In genomic region chr11:98746855-98747693, GRCm38 (mm10) we compare ENCODE assay signal across 8 mouse cellular contexts. TPM values are rescaled to one million over a fixed set of nuclear protein-coding genes. Genes with fewer than 3 reads are reported as not detected.
A peak's percentile ranks its signal among the peaks of the same experiment; 100 is the strongest.
DNase-seq lines count a peak whose midpoint lies in the region; ATAC-seq and TF ChIP-seq lines count a peak whose summit lies in the region.

No protein-coding gene starts in this region.

- no peaks in the 10 kb centered on the region for H3K27me3 ChIP-seq in forebrain, embryonic 16.5 days (replicated peaks; ENCODE audit: control insufficient read depth, insufficient read depth, low read length)
- H3K27me3 ChIP-seq in liver, postnatal 0 days (ENCODE audit: insufficient read depth, low read length), result no peaks in the 10 kb centered on the region
- H3K27me3 ChIP-seq in neural tube, embryonic 12.5 days (replicated peaks), result no peaks in the 10 kb centered on the region

- no peak for TF ChIP-seq EP300 in liver, postnatal 0 days (IDR thresholded peaks at IDR 0.05; ENCODE audit: low read depth)

- no peaks in the 10 kb centered on the region for H3K36me3 ChIP-seq in forebrain, embryonic 16.5 days (ENCODE audit: control insufficient read depth, insufficient read depth)
- H3K36me3 ChIP-seq in liver, postnatal 0 days (replicated peaks; ENCODE audit: insufficient read depth, low read length), result no peaks in the 10 kb centered on the region
- no peaks in the 10 kb centered on the region for H3K36me3 ChIP-seq in neural tube, embryonic 12.5 days

- H3K9ac ChIP-seq in forebrain, embryonic 16.5 days (replicated peaks; ENCODE audit: low read depth, low read length), result peak overlapping the region; percentile 57
- H3K9ac ChIP-seq in liver, postnatal 0 days (replicated peaks), result peak overlapping the region; percentile 55
- H3K9ac ChIP-seq in neural tube, embryonic 12.5 days, result peak overlapping the region; percentile 30

- peak overlapping the region; percentile 96 for H3K4me2 ChIP-seq in forebrain, embryonic 16.5 days (ENCODE audit: low read length)
- peak overlapping the region; percentile 73 for H3K4me2 ChIP-seq in liver, postnatal 0 days (ENCODE audit: low read depth, low read length)
- peak overlapping the region; percentile 77 for H3K4me2 ChIP-seq in neural tube, embryonic 12.5 days (replicated peaks)

- DNase-seq in Muller cell, postnatal 12 days (ENCODE audit: inconsistent ontology term), result peak; percentile 75
- DNase-seq in heart, postnatal 36 days, result peak; percentile 75 to 82
- DNase-seq in layer of hippocampus, adult 18-20 months (ENCODE audit: low spot score in 2 of 2), result peak; percentile 95 to 98
- DNase-seq in liver, postnatal 0 days, result peak; percentile 76
- DNase-seq in thymus, postnatal 36 days, result peak; percentile 78 to 84

- H3K27ac ChIP-seq in forebrain, embryonic 16.5 days (ENCODE audit: low read length), result peak overlapping the region; percentile 96
- H3K27ac ChIP-seq in liver, postnatal 0 days (ENCODE audit: low read depth), result peak overlapping the region; percentile 61
- peak overlapping the region; percentile 83 for H3K27ac ChIP-seq in neural tube, embryonic 12.5 days

- intact Hi-C loops in heart, postnatal 36 days (cut with DNase I), result no loop called here

- H3K4me1 ChIP-seq in forebrain, embryonic 16.5 days (replicated peaks; ENCODE audit: control insufficient read depth, insufficient read depth, low read length), result peaks cover 91% of the 10 kb centered on the region
- peaks cover 83% of the 10 kb centered on the region for H3K4me1 ChIP-seq in liver, postnatal 0 days (ENCODE audit: insufficient read depth)
- H3K4me1 ChIP-seq in neural tube, embryonic 12.5 days, result peaks cover 97% of the 10 kb centered on the region

- ATAC-seq in cerebellum, adult (ENCODE audit: insufficient number of reproducible peaks, low FRiP score, low TSS enrichment), result peak; percentile 31; the same call in 1 of the 2 replicates
- ATAC-seq in forebrain, embryonic 16.5 days, result peak; percentile 81
- peak; percentile 66 for ATAC-seq in liver, postnatal 0 days
- peak; percentile 34; the same call in 1 of the 2 replicates for ATAC-seq in neural tube, embryonic 12.5 days (ENCODE audit: low FRiP score, low read depth)

- no peak for TF ChIP-seq CTCF in liver, postnatal 0 days (IDR thresholded peaks at IDR 0.05; ENCODE audit: low read depth)

- WGBS in forebrain, embryonic 16.5 days, result 8% methylated on average over 19 of the region's 19 CpGs
- WGBS in liver, postnatal 0 days (ENCODE audit: insufficient replicate concordance), result 1% methylated on average over 19 of the region's 19 CpGs
- 7% methylated on average over 19 of the region's 19 CpGs for WGBS in neural tube, embryonic 12.5 days

- no peaks in the 10 kb centered on the region for H3K9me3 ChIP-seq in forebrain, embryonic 16.5 days (ENCODE audit: control insufficient read depth, low read length)
- no peaks in the 10 kb centered on the region for H3K9me3 ChIP-seq in liver, postnatal 0 days (ENCODE audit: low read length)
- no peaks in the 10 kb centered on the region for H3K9me3 ChIP-seq in neural tube, embryonic 12.5 days

- H3K4me3 ChIP-seq in forebrain, embryonic 16.5 days (replicated peaks; ENCODE audit: low read length), result peak overlapping the region; percentile 33
- H3K4me3 ChIP-seq in liver, postnatal 0 days (ENCODE audit: low read depth, low read length), result peak overlapping the region; percentile 37
- peak overlapping the region; percentile 15; the same call in 1 of the 2 replicates for H3K4me3 ChIP-seq in neural tube, embryonic 12.5 days

RNA-seq across cellular contexts. Expression of gene Thra, which starts 6.6 kb away (rescaled TPM):
- polyA plus RNA-seq in forebrain, embryonic 16.5 days (2015; fragmentation: Nextera tagmentation; extraction: Ambion mirVana), result 177 and 182 TPM in 2 replicates
- total RNA-seq in heart, postnatal 36 days (2021), result 100 to 1,000 TPM; 100 to 111 TPM
- 1,000 to 10,000 TPM; 1,110 to 1,111 TPM for total RNA-seq in layer of hippocampus, adult 18-20 months (2021)
- 5.1 and 6.1 TPM in 2 replicates for polyA plus RNA-seq in liver, postnatal 0 days (2015; fragmentation: Nextera tagmentation; extraction: Ambion mirVana)
- 56.9 and 67.0 TPM in 2 replicates for polyA plus RNA-seq in neural tube, embryonic 12.5 days (2016; fragmentation: Nextera tagmentation; extraction: Ambion mirVana)

RNA-seq across cellular contexts. Expression of gene Med24, which starts 17.8 kb away (rescaled TPM):
- polyA plus RNA-seq in forebrain, embryonic 16.5 days (2015; fragmentation: Nextera tagmentation; extraction: Ambion mirVana), result 88.8 and 93.7 TPM in 2 replicates
- total RNA-seq in heart, postnatal 36 days (2021), result 10 to 100 TPM; 45.2 to 52.7 TPM
- 100 to 1,000 TPM; 126 TPM for total RNA-seq in layer of hippocampus, adult 18-20 months (2021)
- 10.5 and 10.9 TPM in 2 replicates for polyA plus RNA-seq in liver, postnatal 0 days (2015; fragmentation: Nextera tagmentation; extraction: Ambion mirVana)
- polyA plus RNA-seq in neural tube, embryonic 12.5 days (2016; fragmentation: Nextera tagmentation; extraction: Ambion mirVana), result 78.7 and 80.0 TPM in 2 replicates

RNA-seq across cellular contexts. Expression of gene Nr1d1, which starts 28.1 kb away (rescaled TPM):
- 3.8 and 4.0 TPM in 2 replicates for polyA plus RNA-seq in forebrain, embryonic 16.5 days (2015; fragmentation: Nextera tagmentation; extraction: Ambion mirVana)
- total RNA-seq in heart, postnatal 36 days (2021), result 100 to 1,000 TPM; 104 to 107 TPM
- total RNA-seq in layer of hippocampus, adult 18-20 months (2021), result 10 to 100 TPM; 66.6 to 84.3 TPM
- 2.0 and 4.2 TPM in 2 replicates for polyA plus RNA-seq in liver, postnatal 0 days (2015; fragmentation: Nextera tagmentation; extraction: Ambion mirVana)
- polyA plus RNA-seq in neural tube, embryonic 12.5 days (2016; fragmentation: Nextera tagmentation; extraction: Ambion mirVana), result 1.5 and 2.1 TPM in 2 replicates

RNA-seq across cellular contexts. Expression of gene Csf3, which starts 46.0 kb away (rescaled TPM):
- not detected in 2 replicates for polyA plus RNA-seq in forebrain, embryonic 16.5 days (2015; fragmentation: Nextera tagmentation; extraction: Ambion mirVana)
- not detected for total RNA-seq in heart, postnatal 36 days (2021)
- not detected for total RNA-seq in layer of hippocampus, adult 18-20 months (2021)
- not detected in 2 replicates for polyA plus RNA-seq in liver, postnatal 0 days (2015; fragmentation: Nextera tagmentation; extraction: Ambion mirVana)
- not detected in 2 replicates for polyA plus RNA-seq in neural tube, embryonic 12.5 days (2016; fragmentation: Nextera tagmentation; extraction: Ambion mirVana)

RNA-seq across cellular contexts. Expression of gene Msl1, which starts 48.2 kb away (rescaled TPM):
- polyA plus RNA-seq in forebrain, embryonic 16.5 days (2015; fragmentation: Nextera tagmentation; extraction: Ambion mirVana), result 27.7 and 32.0 TPM in 2 replicates
- 10 to 100 TPM; 74.4 to 75.3 TPM for total RNA-seq in heart, postnatal 36 days (2021)
- 100 to 1,000 TPM; 178 to 183 TPM for total RNA-seq in layer of hippocampus, adult 18-20 months (2021)
- polyA plus RNA-seq in liver, postnatal 0 days (2015; fragmentation: Nextera tagmentation; extraction: Ambion mirVana), result 5.4 and 6.5 TPM in 2 replicates
- polyA plus RNA-seq in neural tube, embryonic 12.5 days (2016; fragmentation: Nextera tagmentation; extraction: Ambion mirVana), result 37.0 and 40.8 TPM in 2 replicates

Comparison
In these comparisons a context has a peak if more than half of its experiments do, and no peak if none do; other contexts are left out.
1. Peak in every context shown above with its lines: DNase-seq, ATAC-seq, H3K4me3 ChIP-seq and H3K27ac ChIP-seq.
2. ATAC-seq: peak in every context shown above with its lines; median percentile 81 in forebrain, embryonic 16.5 days; 66 in liver, postnatal 0 days; 34 in neural tube, embryonic 12.5 days; 31 in cerebellum, adult.